Mouse (Mus musculus) gastrocnemius, postnatal 25 days (tissue): ENCODE results near the gene Ssc4d. TPM values are rescaled to one million over a fixed set of nuclear protein-coding genes. Genes with fewer than 3 reads are reported as not detected.

Experiments
- total RNA-seq, 2 experiments: library from RNA; stranded (reverse); gene quantifications; 1 replicate in 1 of 2; 2 replicates in 1 of 2; pipeline ENCODE4 v1.2.3; 2021

The Ssc4d gene
- total RNA-seq, 2 experiments from 2014 or later: 0.67 to 1.2 TPM

Other genes with a start within 250 kb of the Ssc4d start
- 10 to 100 TPM in 1 of 2 experiments, 1 to 10 TPM in 1; 5.6 to 10.5 TPM for gene Tmem120a, start 230.1 kb downstream of the Ssc4d start, total RNA-seq
- gene Styxl1, start 196.1 kb downstream of the Ssc4d start, total RNA-seq: not detected
- gene Mdh2, start 196.1 kb downstream of the Ssc4d start, total RNA-seq: 1,000 to 10,000 TPM; 1,176 to 1,179 TPM
- under 1 TPM; 0.08 to 0.21 TPM for gene Srrm3, start 167.6 kb downstream of the Ssc4d start, total RNA-seq
- 100 to 1,000 TPM; 290 to 454 TPM for gene Hspb1, start 86.6 kb downstream of the Ssc4d start, total RNA-seq
- 100 to 1,000 TPM; 282 to 288 TPM for gene Ywhag, start 39.9 kb downstream of the Ssc4d start, total RNA-seq
- not detected for gene Zp3, start 5.6 kb upstream of the Ssc4d start, total RNA-seq
- gene Dtx2, start 20.3 kb upstream of the Ssc4d start, total RNA-seq: 1 to 10 TPM; 5.9 to 7.3 TPM
- under 1 TPM in 1 of 2 experiments, not detected in 1; 0.11 TPM for gene Upk3b, start 64.0 kb upstream of the Ssc4d start, total RNA-seq
- gene Upk3bl, start 80.0 kb upstream of the Ssc4d start, total RNA-seq: not detected
- gene Rasa4, start 109.4 kb upstream of the Ssc4d start, total RNA-seq: 10 to 100 TPM; 23.6 to 26.4 TPM
- gene Polr2j, start 142.1 kb upstream of the Ssc4d start, total RNA-seq: 10 to 100 TPM; 55.1 to 58.7 TPM
- gene Lrwd1, start 161.5 kb upstream of the Ssc4d start, total RNA-seq: 1 to 10 TPM; 3.2 to 3.8 TPM
- 1 to 10 TPM; 3.9 to 4.4 TPM for gene Alkbh4, start 161.6 kb upstream of the Ssc4d start, total RNA-seq
- 1 to 10 TPM; 1.5 to 1.6 TPM for gene Orai2, start 196.2 kb upstream of the Ssc4d start, total RNA-seq
- 10 to 100 TPM; 19.5 to 21.6 TPM for gene Prkrip1, start 224.4 kb upstream of the Ssc4d start, total RNA-seq